Mouse (Mus musculus) left cerebral cortex, adult 11 months (tissue): Measurements from ENCODE around the gene D16Ertd472e.
"Not testable (repeated sequence)": the region's sequence is repeated elsewhere in the genome, so short reads cannot be mapped to it uniquely, and the experiment has no call there.

ENCODE experiments used
- DNase-seq: peaks from one replicate; pipeline ENCODE4 v3.0.0; 2022; ENCODE audit warnings: low spot score

The D16Ertd472e gene

GRCm38 (mm10) chr16:78564110-78564821, 12.2 kb downstream of the D16Ertd472e start:
- no peak for DNase-seq

GRCm38 (mm10) chr16:78563093-78563971, 13.2 kb downstream of the D16Ertd472e start:
- DNase-seq, result no peak

GRCm38 (mm10) chr16:78560627-78561026, 15.9 kb downstream of the D16Ertd472e start:
- no peak for DNase-seq

- DNase-seq, result no peak
These were observed 16.4 kb downstream of the D16Ertd472e start for GRCm38 (mm10) chr16:78560063-78560462.

GRCm38 (mm10) chr16:78557573-78557972, 18.9 kb downstream of the D16Ertd472e start:
- no peak for DNase-seq

GRCm38 (mm10) chr16:78554911-78555648, 21.4 kb downstream of the D16Ertd472e start:
- no peak for DNase-seq

- DNase-seq, result no peak
These were observed 29.1 kb downstream of the D16Ertd472e start for GRCm38 (mm10) chr16:78547367-78547766.

- no peak for DNase-seq
These were observed 30.0 kb downstream of the D16Ertd472e start for GRCm38 (mm10) chr16:78546529-78546928.

GRCm38 (mm10) chr16:78540376-78541246, 35.9 kb downstream of the D16Ertd472e start:
- no peak for DNase-seq

GRCm38 (mm10) chr16:78537798-78538422, 38.6 kb downstream of the D16Ertd472e start:
- no peak for DNase-seq

GRCm38 (mm10) chr16:78537322-78537721, 39.2 kb downstream of the D16Ertd472e start:
- DNase-seq, result no peak

- DNase-seq, result no peak
These were observed 42.0 kb downstream of the D16Ertd472e start for GRCm38 (mm10) chr16:78534468-78534867.

GRCm38 (mm10) chr16:78531957-78532605, 44.4 kb downstream of the D16Ertd472e start:
- DNase-seq, result no peak

GRCm38 (mm10) chr16:78522974-78523373, 53.5 kb downstream of the D16Ertd472e start:
- DNase-seq, result no peak

GRCm38 (mm10) chr16:78518697-78519096, 57.8 kb downstream of the D16Ertd472e start:
- no peak for DNase-seq

GRCm38 (mm10) chr16:78517171-78517570, 59.3 kb downstream of the D16Ertd472e start:
- DNase-seq, result no peak

- DNase-seq, result no peak
These were observed 65.0 kb downstream of the D16Ertd472e start for GRCm38 (mm10) chr16:78511526-78511925.

GRCm38 (mm10) chr16:78502492-78502891, 74.0 kb downstream of the D16Ertd472e start:
- no peak for DNase-seq

- not testable (repeated sequence) for DNase-seq
These were observed 83.8 kb downstream of the D16Ertd472e start for GRCm38 (mm10) chr16:78492696-78493095.

- no peak for DNase-seq
These were observed 85.7 kb downstream of the D16Ertd472e start for GRCm38 (mm10) chr16:78490779-78491178.
